Mouse (Mus musculus) heart, postnatal 10 days (tissue): ENCODE data around the gene Phf7. TPM values are rescaled to one million over a fixed set of nuclear protein-coding genes. Genes with fewer than 3 reads are reported as not detected.
A peak's percentile ranks its signal among the peaks of the same experiment; 100 is the strongest.

Experiments
- DNase-seq, 2 experiments: peaks; one replicate each; pipeline ENCODE4 v3.0.0; 2021
- intact Hi-C: fragments of 180-260 bp; cut with DNase I; formaldehyde crosslinking; loops from one replicate; pipeline ENCODE4 v1.15.1; 2025
- total RNA-seq, 2 experiments: library from RNA; stranded (reverse); gene quantifications; 2 replicates each; pipeline ENCODE4 v1.2.3; 2021

The Phf7 gene
- total RNA-seq, 2 experiments from 2014 or later: 5.2 to 6.0 TPM

DNA sequence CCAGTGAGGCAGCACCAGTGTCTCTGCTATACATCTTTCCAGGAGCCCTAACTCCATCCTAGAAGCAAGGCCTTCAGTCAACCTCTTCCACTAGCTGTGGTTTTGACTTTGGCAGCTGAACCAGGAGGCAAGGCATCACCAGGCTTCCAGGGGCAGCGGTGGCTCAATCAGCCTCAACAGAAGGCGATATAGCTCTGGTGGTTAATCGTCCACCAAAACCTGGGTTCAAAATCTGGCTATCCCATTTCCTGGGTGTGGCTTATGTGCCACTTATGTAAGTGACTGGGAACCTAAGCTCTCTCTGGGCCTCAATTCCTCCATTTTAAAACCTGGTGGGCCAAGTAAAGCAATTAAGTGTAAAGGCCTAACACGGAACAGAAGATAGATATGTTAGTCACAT is 46.3 kb downstream of the Phf7 start:
- intact Hi-C loops: no loop called here
- DNase-seq: no peak

DNA sequence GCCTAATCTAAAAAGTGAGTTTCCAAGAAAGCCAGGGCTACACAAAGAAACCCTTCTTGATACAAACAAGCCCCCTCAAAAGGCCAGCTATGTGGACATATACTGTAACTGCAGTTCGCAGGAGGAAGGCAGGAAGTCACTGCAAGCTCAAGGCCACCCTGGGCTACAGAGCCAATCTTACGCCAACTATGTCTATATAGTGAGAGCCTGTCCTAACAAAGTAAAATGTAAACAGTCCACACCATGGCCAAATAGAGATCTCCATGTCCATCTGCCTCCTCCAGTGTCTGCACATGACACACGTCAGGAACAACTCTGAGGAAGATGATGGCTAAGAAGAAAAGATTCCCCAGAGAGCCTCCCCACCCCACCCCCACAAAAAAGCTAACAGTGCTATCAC is 51.1 kb downstream of the Phf7 start:
- intact Hi-C loops: no loop called here
- DNase-seq: no peak

GRCm38 (mm10) chr14:31199599-31199998 is 51.5 kb downstream of the Phf7 start:
- intact Hi-C loops: loop anchor here (10.0 kb wide), 1 partner anchor 175 kb away; no protein-coding TSS in a partner anchor
- DNase-seq: no peak

DNA sequence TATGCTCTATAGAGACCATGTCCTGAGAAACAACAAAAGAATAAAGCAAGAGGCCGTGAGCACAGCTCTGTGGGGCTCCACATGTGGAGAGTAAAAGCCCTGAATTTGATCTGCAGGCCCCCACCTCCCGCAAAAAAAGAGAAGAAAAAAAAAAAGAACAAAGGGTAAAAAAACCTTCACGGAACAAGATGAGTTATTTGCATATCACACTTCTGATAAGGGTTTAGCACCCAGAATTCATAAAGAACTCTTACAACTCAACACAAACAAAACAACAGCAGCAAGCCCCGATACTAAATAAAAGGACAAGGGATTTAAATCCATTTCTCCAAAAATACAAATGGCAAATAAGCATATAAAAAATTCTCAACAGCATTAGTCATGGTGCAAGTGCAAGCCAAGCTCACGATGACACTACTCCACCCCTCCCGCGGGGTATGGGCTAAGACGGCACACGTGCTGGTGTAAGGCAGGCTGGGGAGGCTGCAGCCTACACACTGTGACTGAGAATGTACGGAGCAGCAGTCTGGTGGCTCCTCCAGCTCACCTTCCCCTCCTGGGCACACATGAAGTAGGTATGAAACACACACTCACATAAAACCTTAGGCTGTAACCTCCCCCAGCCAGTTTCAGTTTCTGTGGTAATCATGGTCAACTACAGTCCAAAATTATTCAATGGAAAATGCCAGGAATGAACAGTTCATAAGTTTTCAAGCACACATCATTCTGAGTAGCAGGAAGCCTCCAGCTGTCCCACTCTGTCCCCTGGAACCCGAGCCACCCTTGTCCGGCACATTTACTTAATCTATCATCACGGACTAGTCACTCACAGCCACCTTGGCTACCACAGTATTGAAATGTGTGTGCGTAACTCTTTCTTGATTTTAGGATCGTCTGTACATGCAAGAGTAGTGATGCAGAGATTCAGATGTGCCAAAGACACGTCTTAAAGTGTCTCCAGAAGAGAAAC is 53.3 kb downstream of the Phf7 start:
- intact Hi-C loops: loop anchor here (10.0 kb wide), 1 partner anchor 173 kb away; no protein-coding TSS in a partner anchor
- peak in 1 of 2 experiments; percentile 74 for DNase-seq

- intact Hi-C loops: loop anchor here (2.0 to 10.0 kb wide), 2 partner anchors 67 to 171 kb away; partner anchors contain the start of gene Smim4
- peak in 1 of 2 experiments; percentile 63 for DNase-seq
Observed at GRCm38 (mm10) chr14:31195968-31196367, 55.1 kb downstream of the Phf7 start.

GRCm38 (mm10) chr14:31195521-31195920 is 55.6 kb downstream of the Phf7 start:
- intact Hi-C loops: loop anchor here (2.0 to 10.0 kb wide), 2 partner anchors 67 to 171 kb away; partner anchors contain the start of gene Smim4
- DNase-seq: no peak

- intact Hi-C loops: loop anchor here (2.0 to 10.0 kb wide), 2 partner anchors 66 to 170 kb away; partner anchors contain the start of gene Smim4
- DNase-seq: peak; percentile 92 to 93
Observed at GRCm38 (mm10) chr14:31194891-31195513, 56.1 kb downstream of the Phf7 start.

DNA sequence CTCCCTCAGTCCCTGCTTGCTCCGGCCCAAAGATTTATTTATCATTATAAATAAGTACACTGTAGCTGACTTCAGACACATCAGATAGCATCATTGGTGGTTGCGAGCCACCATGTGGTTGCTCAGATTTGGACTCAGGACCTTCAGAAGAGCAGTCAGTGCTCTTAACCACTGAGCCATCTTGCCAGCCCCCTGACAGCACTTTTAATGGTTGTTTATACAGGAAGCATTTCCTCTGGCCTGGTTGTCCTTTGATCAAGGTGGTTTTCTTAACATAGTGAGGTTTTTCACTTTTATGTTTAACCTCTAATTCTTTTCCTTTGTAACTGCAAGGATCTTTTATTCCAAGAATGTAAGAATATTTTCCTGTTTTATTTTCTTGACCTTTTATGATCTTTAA is 56.7 kb downstream of the Phf7 start:
- DNase-seq: no peak
- intact Hi-C loops: loop anchor here (2.0 to 10.0 kb wide), 2 partner anchors 66 to 170 kb away; partner anchors contain the start of gene Smim4

GRCm38 (mm10) chr14:31193791-31194190 is 57.3 kb downstream of the Phf7 start:
- peak in 1 of 2 experiments; percentile 32 for DNase-seq
- intact Hi-C loops: loop anchor here (2.0 to 10.0 kb wide), 2 partner anchors 65 to 169 kb away; partner anchors contain the start of gene Smim4

- DNase-seq: peak in 1 of 2 experiments; percentile 49
- intact Hi-C loops: loop anchor here (10.0 kb wide), 1 partner anchor 167 kb away; no protein-coding TSS in a partner anchor
Observed at GRCm38 (mm10) chr14:31191936-31192335, 59.2 kb downstream of the Phf7 start.

DNA sequence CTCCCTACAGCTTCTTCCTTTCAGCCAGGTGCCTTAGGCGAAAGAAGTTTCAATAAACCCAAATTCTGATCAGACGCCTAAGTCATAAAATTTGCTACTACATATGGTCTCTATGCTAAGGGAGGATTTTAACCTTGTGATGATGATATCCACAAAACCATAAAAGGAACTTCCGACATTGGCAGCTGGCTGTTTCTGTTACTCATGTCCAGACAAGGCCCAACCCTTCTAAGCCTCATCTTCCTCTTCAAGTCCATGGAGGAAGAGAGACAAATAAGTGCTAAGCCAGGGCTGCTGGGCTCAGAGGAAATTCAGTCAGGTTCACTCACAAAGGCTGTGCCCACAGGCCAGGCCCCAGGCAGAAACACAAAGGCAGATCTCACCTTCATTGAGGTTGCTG is 61.8 kb downstream of the Phf7 start:
- no peak for DNase-seq
- intact Hi-C loops: no loop called here

- DNase-seq: no peak
- intact Hi-C loops: no loop called here
Observed at GRCm38 (mm10) chr14:31188771-31189181, 62.3 kb downstream of the Phf7 start.

Other genes starting within 250 kb of the Phf7 start
- gene Glt8d1, start 249.9 kb downstream of the Phf7 start, total RNA-seq: 10 to 100 TPM; 26.6 to 32.1 TPM
- 100 to 1,000 TPM; 177 to 181 TPM for gene Spcs1, start 249.6 kb downstream of the Phf7 start, total RNA-seq
- 10 to 100 TPM; 78.8 to 82.5 TPM for gene Pbrm1, start 232.2 kb downstream of the Phf7 start, total RNA-seq
- 10 to 100 TPM; 28.2 to 31.4 TPM for gene Gnl3, start 232.2 kb downstream of the Phf7 start, total RNA-seq
- 10 to 100 TPM; 92.2 to 93.5 TPM for gene Smim4, start 122.4 kb downstream of the Phf7 start, total RNA-seq
- gene Nt5dc2, start 120.3 kb downstream of the Phf7 start, total RNA-seq: 10 to 100 TPM; 53.1 to 57.7 TPM
- gene Stab1, start 82.7 kb downstream of the Phf7 start, total RNA-seq: 10 to 100 TPM; 77.3 to 78.9 TPM
- 1,000 to 10,000 TPM; 5,439 to 5,458 TPM for gene Tnnc1, start 43.0 kb downstream of the Phf7 start, total RNA-seq
- 100 to 1,000 TPM; 234 to 236 TPM for gene Nisch, start 34.4 kb downstream of the Phf7 start, total RNA-seq
- 10 to 100 TPM; 15.1 to 16.9 TPM for gene Sema3g, start 33.5 kb downstream of the Phf7 start, total RNA-seq
- gene Bap1, start 133 bp upstream of the Phf7 start, total RNA-seq: 10 to 100 TPM; 51.1 to 55.0 TPM
- under 1 TPM; 0.17 to 0.22 TPM for gene Dnah1, start 72.6 kb upstream of the Phf7 start, total RNA-seq
- 10 to 100 TPM; 29.8 to 37.9 TPM for gene Capn7, start 85.3 kb upstream of the Phf7 start, total RNA-seq
- gene Sh3bp5, start 184.8 kb upstream of the Phf7 start, total RNA-seq: 10 to 100 TPM; 59.7 to 65.1 TPM
- 10 to 100 TPM; 14.2 to 15.1 TPM for gene Eaf1, start 243.1 kb upstream of the Phf7 start, total RNA-seq
- 10 to 100 TPM; 14.3 to 15.8 TPM for gene Mettl6, start 243.7 kb upstream of the Phf7 start, total RNA-seq